Mouse (Mus musculus) lung, postnatal 36 days (tissue): Measurements from ENCODE around the gene Gal3st2b.
"Not testable (repeated sequence)": the region's sequence is repeated elsewhere in the genome, so short reads cannot be mapped to it uniquely, and the experiment has no call there.

Experiments
- DNase-seq: peaks from one replicate; pipeline ENCODE4 v3.0.0; 2022; ENCODE audit warnings: mixed read lengths

The Gal3st2b gene

GRCm38 (mm10) chr1:93918011-93918410, at the start of gene Gal3st2b:
TSS of gene Gal3st2b (plus strand) at chr1:93918311.
- not testable (repeated sequence) for DNase-seq

- not testable (repeated sequence) for DNase-seq
Measured at GRCm38 (mm10) chr1:93871594-93872105, 46.5 kb upstream of the Gal3st2b start.

- DNase-seq = not testable (repeated sequence)
Measured at GRCm38 (mm10) chr1:93874405-93874804, 43.7 kb upstream of the Gal3st2b start.

- not testable (repeated sequence) for DNase-seq
Measured at GRCm38 (mm10) chr1:93881778-93882177, 36.3 kb upstream of the Gal3st2b start.

GRCm38 (mm10) chr1:93890936-93891335, 27.2 kb upstream of the Gal3st2b start:
- peak; percentile 33 for DNase-seq

- DNase-seq = not testable (repeated sequence)
Measured at GRCm38 (mm10) chr1:93897395-93897794, 20.7 kb upstream of the Gal3st2b start.

- not testable (repeated sequence) for DNase-seq
Measured at GRCm38 (mm10) chr1:93901291-93901690, 16.8 kb upstream of the Gal3st2b start.

GRCm38 (mm10) chr1:93906690-93907089, 11.4 kb upstream of the Gal3st2b start:
- not testable (repeated sequence) for DNase-seq

- not testable (repeated sequence) for DNase-seq
Measured at GRCm38 (mm10) chr1:93908977-93909586, 9.0 kb upstream of the Gal3st2b start.

- not testable (repeated sequence) for DNase-seq
Measured at GRCm38 (mm10) chr1:93911877-93912276, 6.2 kb upstream of the Gal3st2b start.

- DNase-seq = not testable (repeated sequence)
Measured at GRCm38 (mm10) chr1:93917160-93917559, 951 bp upstream of the Gal3st2b start.

- not testable (repeated sequence) for DNase-seq
Measured at GRCm38 (mm10) chr1:93918775-93919174, 664 bp downstream of the Gal3st2b start.

GRCm38 (mm10) chr1:93919321-93919720, 1.2 kb downstream of the Gal3st2b start:
- not testable (repeated sequence) for DNase-seq

- DNase-seq = not testable (repeated sequence)
Measured at GRCm38 (mm10) chr1:93922609-93923008, 4.5 kb downstream of the Gal3st2b start.

- not testable (repeated sequence) for DNase-seq
Measured at GRCm38 (mm10) chr1:93923098-93923497, 5.0 kb downstream of the Gal3st2b start.

- not testable (repeated sequence) for DNase-seq
Measured at GRCm38 (mm10) chr1:93935378-93935777, 17.3 kb downstream of the Gal3st2b start.

- not testable (repeated sequence) for DNase-seq
Measured at GRCm38 (mm10) chr1:93937807-93938206, 19.7 kb downstream of the Gal3st2b start.

GRCm38 (mm10) chr1:93938415-93938814, 20.3 kb downstream of the Gal3st2b start:
- not testable (repeated sequence) for DNase-seq

GRCm38 (mm10) chr1:93949087-93949486, 31.0 kb downstream of the Gal3st2b start:
- not testable (repeated sequence) for DNase-seq

- DNase-seq = not testable (repeated sequence)
Measured at GRCm38 (mm10) chr1:93966489-93966888, 48.4 kb downstream of the Gal3st2b start.

GRCm38 (mm10) chr1:93970380-93970779, 52.3 kb downstream of the Gal3st2b start:
- DNase-seq = not testable (repeated sequence)

GRCm38 (mm10) chr1:93970797-93971196, 52.7 kb downstream of the Gal3st2b start:
- not testable (repeated sequence) for DNase-seq

- not testable (repeated sequence) for DNase-seq
Measured at GRCm38 (mm10) chr1:93975764-93976163, 57.7 kb downstream of the Gal3st2b start.

- not testable (repeated sequence) for DNase-seq
Measured at GRCm38 (mm10) chr1:93978287-93978686, 60.2 kb downstream of the Gal3st2b start.
